Comparison of ENCODE assay signal across 20 mouse cellular contexts in genomic region chr7:73478157-73479058, GRCm38 (mm10).
DNase-seq lines count a peak whose midpoint lies in the region; ATAC-seq and TF ChIP-seq lines count a peak whose summit lies in the region.
"Had no signal": no experiment of that assay in that cellular context is flagged by ENCODE, and none has a peak within 500 bp of the region (broad histone marks: within the 10 kb centered on the region; RNA-seq: fewer than 3 reads in every experiment).

No protein-coding gene starts in this region.

- H3K4me1 ChIP-seq in liver, embryonic 13.5 days (replicated peaks): peaks cover 7% of the 10 kb centered on the region
- H3K4me1 ChIP-seq in liver, embryonic 12.5 days: peaks cover 7% of the 10 kb centered on the region; the same call in 1 of the 2 replicates
- H3K4me1 ChIP-seq in heart, embryonic 15.5 days (replicated peaks): peaks cover 20% of the 10 kb centered on the region
- no peaks in the 10 kb centered on the region for H3K4me1 ChIP-seq in kidney, adult 2 months (ENCODE audit: control insufficient read depth, insufficient read depth, low read length)
- no peaks in the 10 kb centered on the region for H3K4me1 ChIP-seq in limb, embryonic 10.5 days
- H3K4me1 ChIP-seq: midbrain, embryonic 13.5 days; stomach, embryonic 15.5 days had no signal

- peak; percentile 17 for DNase-seq in adrenal gland, postnatal 10 days
- no peak for DNase-seq in adrenal gland, adult 2 months
- DNase-seq in liver, embryonic 13.5 days: no peak
- DNase-seq in skeletal muscle tissue, adult 2 months (ENCODE audit: low read depth, low spot score): peak; percentile 81
- DNase-seq in kidney, adult 2 months: no peak
- DNase-seq in limb, embryonic 10.5 days (ENCODE audit: low spot score): no peak
- DNase-seq: cerebellum, adult 11-12 months; kidney, adult 8-10 months; kidney, postnatal 4 days; layer of hippocampus, postnatal 36 days; lung, embryonic 14.5 days; spleen, adult 18-20 months; thymus, postnatal 14 days had no signal

- TF ChIP-seq CTCF in kidney, adult 2 months (conservative IDR thresholded peaks at IDR 0.05; ENCODE audit: insufficient read depth, insufficient read length, low read depth, low read length): no peak

- H3K27me3 ChIP-seq in liver, embryonic 13.5 days: no peaks in the 10 kb centered on the region
- no peaks in the 10 kb centered on the region for H3K27me3 ChIP-seq in liver, embryonic 12.5 days (replicated peaks)
- no peaks in the 10 kb centered on the region for H3K27me3 ChIP-seq in heart, embryonic 15.5 days
- no peaks in the 10 kb centered on the region for H3K27me3 ChIP-seq in kidney, adult 2 months (replicated peaks; ENCODE audit: control insufficient read depth, insufficient read depth, low read length)
- H3K27me3 ChIP-seq in limb, embryonic 10.5 days (ENCODE audit: low read depth, poor library complexity, severe bottlenecking): no peaks in the 10 kb centered on the region
- H3K27me3 ChIP-seq: midbrain, embryonic 13.5 days; stomach, embryonic 15.5 days had no signal

- no peak for ATAC-seq in liver, embryonic 13.5 days (ENCODE audit: low read depth)
- no peak for ATAC-seq in liver, embryonic 12.5 days
- no peak for ATAC-seq in heart, embryonic 15.5 days (replicated peaks; ENCODE audit: insufficient number of reproducible peaks, insufficient read depth, low FRiP score, low read depth)
- ATAC-seq: forebrain, embryonic 14.5 days; hindbrain, embryonic 16.5 days; midbrain, embryonic 13.5 days had no signal

- no peaks in the 10 kb centered on the region for H3K9me3 ChIP-seq in liver, embryonic 13.5 days (replicated peaks)
- H3K9me3 ChIP-seq in liver, embryonic 12.5 days (replicated peaks): no peaks in the 10 kb centered on the region
- no peaks in the 10 kb centered on the region for H3K9me3 ChIP-seq in heart, embryonic 15.5 days (replicated peaks)
- H3K9me3 ChIP-seq in limb, embryonic 10.5 days (replicated peaks): no peaks in the 10 kb centered on the region
- H3K9me3 ChIP-seq: midbrain, embryonic 13.5 days; stomach, embryonic 15.5 days had no signal

- H3K9ac ChIP-seq in liver, embryonic 13.5 days: no peak overlapping the region
- H3K9ac ChIP-seq in liver, embryonic 12.5 days: no peak overlapping the region
- H3K9ac ChIP-seq in heart, embryonic 15.5 days: no peak overlapping the region
- H3K9ac ChIP-seq: lung, embryonic 14.5 days; midbrain, embryonic 13.5 days; stomach, embryonic 15.5 days had no signal

- 79% methylated on average over 11 of the region's 11 CpGs for whole genome bisulfite sequencing in liver, embryonic 13.5 days (ENCODE audit: insufficient replicate concordance)
- 82% methylated on average over 11 of the region's 11 CpGs for WGBS in liver, embryonic 12.5 days (ENCODE audit: insufficient replicate concordance)
- WGBS in heart, embryonic 15.5 days: 68% methylated on average over 11 of the region's 11 CpGs
- WGBS in kidney, adult 2 months: 66% methylated on average over 11 of the region's 11 CpGs
- whole genome bisulfite sequencing in limb, embryonic 10.5 days: 84% methylated on average over 11 of the region's 11 CpGs

- 0 out of 2 replicates have a peak overlapping the region, but pooled peaks have one; percentile 11 for H3K27ac ChIP-seq in liver, embryonic 13.5 days
- H3K27ac ChIP-seq in liver, embryonic 12.5 days: no peak overlapping the region
- peak overlapping the region; percentile 70 for H3K27ac ChIP-seq in heart, embryonic 15.5 days
- H3K27ac ChIP-seq in kidney, adult 2 months (ENCODE audit: insufficient read depth, low read depth, low read length): no peak overlapping the region
- no peak overlapping the region for H3K27ac ChIP-seq in limb, embryonic 10.5 days
- H3K27ac ChIP-seq: midbrain, embryonic 13.5 days; stomach, embryonic 15.5 days had no signal

- H3K4me3 ChIP-seq in liver, embryonic 13.5 days (replicated peaks): no peak overlapping the region
- H3K4me3 ChIP-seq in liver, embryonic 12.5 days: no peak overlapping the region
- no peak overlapping the region for H3K4me3 ChIP-seq in heart, embryonic 15.5 days
- H3K4me3 ChIP-seq in kidney, adult 2 months (ENCODE audit: insufficient read depth, low read depth, low read length): no peak overlapping the region
- no peak overlapping the region for H3K4me3 ChIP-seq in limb, embryonic 10.5 days
- H3K4me3 ChIP-seq: midbrain, embryonic 13.5 days; myocyte; stomach, embryonic 15.5 days had no signal

- peaks cover 96% of the 10 kb centered on the region for H3K36me3 ChIP-seq in liver, embryonic 13.5 days
- peaks cover 98% of the 10 kb centered on the region for H3K36me3 ChIP-seq in liver, embryonic 12.5 days
- peaks cover 79% of the 10 kb centered on the region for H3K36me3 ChIP-seq in heart, embryonic 15.5 days
- H3K36me3 ChIP-seq in kidney, adult 2 months (ENCODE audit: control insufficient read depth, insufficient read depth, low read length): peaks cover 25% of the 10 kb centered on the region
- H3K36me3 ChIP-seq in limb, embryonic 10.5 days: peaks cover 99% of the 10 kb centered on the region

- no peak overlapping the region for H3K4me2 ChIP-seq in liver, embryonic 13.5 days
- H3K4me2 ChIP-seq in liver, embryonic 12.5 days: no peak overlapping the region
- no peak overlapping the region for H3K4me2 ChIP-seq in heart, embryonic 15.5 days
- H3K4me2 ChIP-seq: lung, embryonic 14.5 days; midbrain, embryonic 13.5 days; stomach, embryonic 15.5 days had no signal

- TF ChIP-seq POLR2A in kidney, adult 2 months (IDR thresholded peaks at IDR 0.05; ENCODE audit: low read depth, low read length): no peak

Comparison
In these comparisons a context has a peak if more than half of its experiments do, and no peak if none do; other contexts are left out.
1. DNase-seq: peak in adrenal gland, postnatal 10 days (single experiment) and skeletal muscle tissue, adult 2 months (single experiment); none in adrenal gland, adult 2 months (single experiment), liver, embryonic 13.5 days (single experiment), kidney, adult 2 months (single experiment) and limb, embryonic 10.5 days (single experiment).
2. H3K27ac ChIP-seq: peak in liver, embryonic 13.5 days (single experiment) and heart, embryonic 15.5 days (single experiment); none in liver, embryonic 12.5 days (single experiment), kidney, adult 2 months (single experiment) and limb, embryonic 10.5 days (single experiment).